Mouse (Mus musculus) lung, adult 2 months (tissue): Measurements from ENCODE around the gene Nudt2. TPM values are rescaled to one million over a fixed set of nuclear protein-coding genes. Genes with fewer than 3 reads are reported as not detected.
A peak's percentile ranks its signal among the peaks of the same experiment; 100 is the strongest.
"Not testable (repeated sequence)": the region's sequence is repeated elsewhere in the genome, so short reads cannot be mapped to it uniquely, and the experiment has no call there.

Experiments
- DNase-seq: peaks from one replicate; pipeline ENCODE4 v3.0.0; 2022
- H3K4me1 ChIP-seq: fragments of 200-500 bp; 2 replicates; pipeline ENCODE4 v1.6.1; 2011; ENCODE audit warnings: low read length; ENCODE audit not compliant: control insufficient read depth, insufficient read depth
- H3K4me3 ChIP-seq: fragments of 200-500 bp; replicated peaks from 2 replicates; pipeline ENCODE3; 2011; ENCODE audit warnings: low read depth, mild to moderate bottlenecking, control low read depth, low read length; ENCODE audit errors: extremely low read depth
- CTCF ChIP-seq: fragments of 200-500 bp; IDR thresholded peaks from 2 replicates; pipeline ENCODE4 v1.5.1; 2011; ENCODE audit warnings: mild to moderate bottlenecking, low read length, control low read depth; ENCODE audit not compliant: insufficient read depth
- POLR2A ChIP-seq: fragments of 200-500 bp; IDR thresholded peaks from 2 replicates; pipeline ENCODE4 v1.6.1; 2011; ENCODE audit warnings: low read depth, mild to moderate bottlenecking, control low read depth, low read length, borderline replicate concordance; ENCODE audit errors: extremely low read depth
- WGBS: fragments of 180-500 bp; shearing (Covaris S2); methylation state at CpG from one replicate; pipeline ENCODE4 v1.1.7; 2018; 5-methylcytosine and 5-hydroxymethylcytosine counted together
- polyA plus RNA-seq: library from polyadenylated mRNA; depleted of rRNA; stranded (reverse); fragments of >200 nt; gene quantifications from 2 replicates; pipeline ENCODE4 v1.2.3, GENCODE M21; 2012; rRNA removed

The Nudt2 gene
- polyA plus RNA-seq, result 7.2 and 11.7 TPM in 2 replicates

GRCm38 (mm10) chr4:41464345-41465286, at the start of gene Nudt2, which contains the start of gene Kif24:
TSS of gene Nudt2 (plus strand) at chr4:41465151.
TSS of gene Kif24 (minus strand) at chr4:41464887.
- peak; percentile 96 for DNase-seq
- peak; percentile 47; the same call in 1 of the 2 replicates for TF ChIP-seq POLR2A
- TF ChIP-seq CTCF, result no peak
- Histone ChIP-seq H3K4me3 (peak within 1 kb of the TSS; percentile 94), H3K4me1 (peaks cover 4% of the 10 kb centered on the region)
- WGBS, result under 1% methylated on average over 70 of the region's 70 CpGs

- no peak for DNase-seq
- no peak overlapping the region for H3K4me3 ChIP-seq
- TF ChIP-seq POLR2A (no peak), CTCF (no peak)
- H3K4me1 ChIP-seq, result no peaks in the 10 kb centered on the region
These were observed 48.0 kb upstream of the Nudt2 start for GRCm38 (mm10) chr4:41416966-41417365.

- 88% methylated on average over 5 of the region's 5 CpGs for WGBS
- Histone ChIP-seq H3K4me1 (no peaks in the 10 kb centered on the region), H3K4me3 (no peak overlapping the region)
- DNase-seq, result no peak
- no peak for TF ChIP-seq POLR2A
- TF ChIP-seq CTCF, result no peak
These were observed 26.0 kb upstream of the Nudt2 start for GRCm38 (mm10) chr4:41438931-41439330.

GRCm38 (mm10) chr4:41442790-41443302, 22.1 kb upstream of the Nudt2 start:
- no peak for DNase-seq
- Histone ChIP-seq H3K4me3 (no peak overlapping the region), H3K4me1 (no peaks in the 10 kb centered on the region)
- TF ChIP-seq POLR2A (no peak), CTCF (no peak)
- WGBS, result 56% methylated on average over 4 of the region's 4 CpGs

- WGBS, result 96% methylated on average over 3 of the region's 3 CpGs
- DNase-seq, result no peak
- Histone ChIP-seq H3K4me3 (no peak overlapping the region), H3K4me1 (no peaks in the 10 kb centered on the region)
- no peak for TF ChIP-seq POLR2A
These were observed 17.4 kb upstream of the Nudt2 start for GRCm38 (mm10) chr4:41447595-41447994.

- 92% methylated on average over 1 of the region's 1 CpGs for WGBS
- H3K4me1 ChIP-seq, result peaks cover 4% of the 10 kb centered on the region
- DNase-seq, result no peak
- H3K4me3 ChIP-seq, result no peak overlapping the region
- TF ChIP-seq CTCF (no peak), POLR2A (no peak)
These were observed 4.3 kb upstream of the Nudt2 start for GRCm38 (mm10) chr4:41460690-41461089.

GRCm38 (mm10) chr4:41463051-41463738, 1.8 kb upstream of the Nudt2 start:
- WGBS, result 28% methylated on average over 3 of the region's 3 CpGs
- not testable (repeated sequence) for H3K4me3 ChIP-seq, H3K4me1 ChIP-seq, DNase-seq

- peak overlapping the region; percentile 94 for H3K4me3 ChIP-seq
- TF ChIP-seq POLR2A (no peak), CTCF (no peak)
- no peak for DNase-seq
- WGBS, result 5% methylated on average over 17 of the region's 17 CpGs
- peaks cover 4% of the 10 kb centered on the region for H3K4me1 ChIP-seq
These were observed 325 bp downstream of the Nudt2 start for GRCm38 (mm10) chr4:41465287-41465665.

- H3K4me3 ChIP-seq, result no peak overlapping the region
- TF ChIP-seq CTCF (peak; percentile 42), POLR2A (no peak)
- H3K4me1 ChIP-seq, result peaks cover 4% of the 10 kb centered on the region
- WGBS, result 50% methylated on average over 17 of the region's 17 CpGs
- peak; percentile 63 for DNase-seq
These were observed 3.6 kb downstream of the Nudt2 start for GRCm38 (mm10) chr4:41468396-41469080.
